Mouse (Mus musculus) bone marrow macrophage, adult 2 months (primary cell): ENCODE measurements around the gene Srgap3.

ENCODE experiments used
- CTCF ChIP-seq: IDR thresholded peaks from 2 replicates; pipeline ENCODE4 v1.5.1; 2012; ENCODE audit warnings: low read depth, mild to moderate bottlenecking, low read length, moderate library complexity
- POLR2A ChIP-seq: IDR thresholded peaks from 2 replicates; pipeline ENCODE4 v1.6.1; 2012; ENCODE audit warnings: mild to moderate bottlenecking, low read depth, low read length, borderline replicate concordance

DNA sequence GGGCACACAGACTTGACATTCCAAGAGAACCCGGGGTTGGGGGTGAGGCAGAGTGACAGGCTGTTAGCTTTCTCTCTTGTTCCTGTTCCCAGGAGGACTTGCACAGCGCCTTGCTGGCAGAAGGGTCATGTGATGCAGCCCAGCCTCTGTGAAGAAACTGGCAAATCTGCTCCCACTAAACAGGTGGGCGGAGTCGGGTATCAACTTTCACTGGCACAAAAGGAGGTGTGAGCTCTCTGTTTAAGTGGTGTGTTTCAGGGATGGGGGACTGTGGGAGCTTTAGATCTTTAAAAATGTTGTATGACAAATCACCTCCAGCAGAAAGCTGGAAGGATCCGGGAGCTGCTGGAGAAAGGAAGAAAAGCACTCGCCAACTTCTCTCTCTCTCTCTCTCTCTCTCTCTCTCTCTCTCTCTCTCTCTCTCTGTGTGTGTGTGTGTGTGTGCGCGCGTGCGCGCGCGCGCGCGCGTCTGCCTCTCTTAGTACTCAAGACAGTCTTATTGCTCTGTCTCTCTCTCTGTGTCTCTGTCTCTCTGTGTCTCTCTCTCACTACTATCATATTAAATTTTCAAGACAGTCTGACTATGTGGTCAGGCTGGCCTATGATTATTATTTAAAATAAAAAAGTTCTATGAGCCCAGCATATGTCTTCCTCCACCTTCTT, 218.2 kb downstream of the Srgap3 start:
- TF ChIP-seq CTCF (no peak), POLR2A (no peak)
